Mouse (Mus musculus): ENCODE data around the gene Actl6a. TPM values are rescaled to one million over a fixed set of nuclear protein-coding genes. Genes with fewer than 3 reads are reported as not detected.
"Not testable (repeated sequence)": the region's sequence is repeated elsewhere in the genome, so short reads cannot be mapped to it uniquely, and the experiment has no call there.

Gene Actl6a
- polyA plus RNA-seq, 1 experiment from 2014 or later = 197 TPM

- Histone ChIP-seq H3K9ac (no peak overlapping the region), H3K27me3 (no peaks in the 10 kb centered on the region), H3K27ac (no peak overlapping the region), H3K4me2 (replicated peaks) (no peak overlapping the region), H3K4me1 (no peaks in the 10 kb centered on the region), H3K36me3 (peaks cover 78% of the 10 kb centered on the region), H3K9me3 (no peaks in the 10 kb centered on the region; the same call in 1 of the 2 replicates), H3K4me3 (no peak overlapping the region)
- 88% methylated on average over 4 of the region's 4 CpGs for WGBS
- no peak for ATAC-seq (ENCODE audit: insufficient number of reproducible peaks, insufficient read depth, low FRiP score, low TSS enrichment)
Observed at GRCm38 (mm10) chr3:32727861-32728260, 21.8 kb downstream of the Actl6a start.

GRCm38 (mm10) chr3:32736244-32737171 is 30.4 kb downstream of the Actl6a start, which contains the start of gene Ndufb5:
Gene Ndufb5 (plus strand): TSS chr3:32736990.
- no peaks in the 10 kb centered on the region for H3K9me3 ChIP-seq
- peak within 1 kb of the TSS; percentile 70 for H3K27ac ChIP-seq
- WGBS = under 1% methylated on average over 62 of the region's 62 CpGs
- H3K36me3 ChIP-seq = peaks cover 19% of the 10 kb centered on the region
- H3K4me3 ChIP-seq = peak within 1 kb of the TSS; percentile 95
- H3K4me1 ChIP-seq = peaks cover 20% of the 10 kb centered on the region
- no peaks in the 10 kb centered on the region for H3K27me3 ChIP-seq
- peak within 1 kb of the TSS; percentile 81 for H3K9ac ChIP-seq
- peak within 1 kb of the TSS; percentile 86 for H3K4me2 ChIP-seq (replicated peaks)
- peak; percentile 95 for ATAC-seq (ENCODE audit: insufficient number of reproducible peaks, insufficient read depth, low FRiP score, low TSS enrichment)

GRCm38 (mm10) chr3:32737172-32737655 is 31.1 kb downstream of the Actl6a start, which contains the start of gene Mrpl47:
Gene Mrpl47 (minus strand): TSS chr3:32737605.
- Histone ChIP-seq H3K36me3 (peaks cover 16% of the 10 kb centered on the region), H3K27ac (peak within 1 kb of the TSS; percentile 70), H3K4me3 (peak within 1 kb of the TSS; percentile 95), H3K4me2 (replicated peaks) (peak within 1 kb of the TSS; percentile 86), H3K9me3 (no peaks in the 10 kb centered on the region), H3K9ac (peak within 1 kb of the TSS; percentile 81), H3K4me1 (peaks cover 20% of the 10 kb centered on the region), H3K27me3 (no peaks in the 10 kb centered on the region)
- under 1% methylated on average over 31 of the region's 31 CpGs for WGBS
- ATAC-seq (ENCODE audit: insufficient number of reproducible peaks, insufficient read depth, low FRiP score, low TSS enrichment) = peak; percentile 38

- no peak for ATAC-seq (ENCODE audit: insufficient number of reproducible peaks, insufficient read depth, low FRiP score, low TSS enrichment)
- no peak overlapping the region for H3K4me2 ChIP-seq (replicated peaks)
- 93% methylated on average over 5 of the region's 5 CpGs for WGBS
Observed at GRCm38 (mm10) chr3:32738549-32738948, 32.5 kb downstream of the Actl6a start.

GRCm38 (mm10) chr3:32742276-32742780 is 36.2 kb downstream of the Actl6a start:
- Histone ChIP-seq H3K36me3 (peaks cover 23% of the 10 kb centered on the region), H3K9me3 (no peaks in the 10 kb centered on the region), H3K4me1 (peaks cover 16% of the 10 kb centered on the region), H3K4me2 (replicated peaks) (no peak overlapping the region), H3K27ac (no peak overlapping the region), H3K9ac (no peak overlapping the region), H3K27me3 (no peaks in the 10 kb centered on the region), H3K4me3 (no peak overlapping the region)
- no peak for ATAC-seq (ENCODE audit: insufficient number of reproducible peaks, insufficient read depth, low FRiP score, low TSS enrichment)
- WGBS = 82% methylated on average over 2 of the region's 2 CpGs

More at GRCm38 (mm10) chr3:32738549-32738948, 32.5 kb downstream of the Actl6a start:
- Histone ChIP-seq H3K4me1 (peaks cover 20% of the 10 kb centered on the region), H3K27ac (no peak overlapping the region), H3K9ac (no peak overlapping the region), H3K4me3 (no peak overlapping the region; the same call in 1 of the 2 replicates), H3K27me3 (no peaks in the 10 kb centered on the region), H3K36me3 (peaks cover 8% of the 10 kb centered on the region; the same call in 1 of the 2 replicates), H3K9me3 (no peaks in the 10 kb centered on the region)

GRCm38 (mm10) chr3:32745001-32745400 is 38.9 kb downstream of the Actl6a start:
- Histone ChIP-seq H3K9me3 (no peaks in the 10 kb centered on the region), H3K27me3 (no peaks in the 10 kb centered on the region), H3K27ac (no peak overlapping the region), H3K4me3 (no peak overlapping the region), H3K4me1 (no peaks in the 10 kb centered on the region), H3K4me2 (replicated peaks) (no peak overlapping the region), H3K9ac (no peak overlapping the region), H3K36me3 (peaks cover 43% of the 10 kb centered on the region)
- ATAC-seq (ENCODE audit: insufficient number of reproducible peaks, insufficient read depth, low FRiP score, low TSS enrichment) = no peak
- WGBS = 94% methylated on average over 6 of the region's 6 CpGs

- not testable (repeated sequence) for H3K27ac ChIP-seq; H3K27me3 ChIP-seq; H3K9ac ChIP-seq; H3K4me2 ChIP-seq (replicated peaks); H3K4me1 ChIP-seq; ATAC-seq (ENCODE audit: insufficient number of reproducible peaks, insufficient read depth, low FRiP score, low TSS enrichment); H3K9me3 ChIP-seq; H3K4me3 ChIP-seq
- peaks cover 45% of the 10 kb centered on the region for H3K36me3 ChIP-seq
Observed at GRCm38 (mm10) chr3:32745426-32745825, 39.3 kb downstream of the Actl6a start.

GRCm38 (mm10) chr3:32748384-32748783 is 42.3 kb downstream of the Actl6a start:
- H3K4me3 ChIP-seq = no peak overlapping the region
- H3K9me3 ChIP-seq = no peaks in the 10 kb centered on the region
- H3K36me3 ChIP-seq = peaks cover 66% of the 10 kb centered on the region
- WGBS = 88% methylated on average over 9 of the region's 9 CpGs
- no peak overlapping the region for H3K27ac ChIP-seq
- H3K4me2 ChIP-seq (replicated peaks) = no peak overlapping the region
- ATAC-seq (ENCODE audit: insufficient number of reproducible peaks, insufficient read depth, low FRiP score, low TSS enrichment) = no peak
- no peaks in the 10 kb centered on the region for H3K4me1 ChIP-seq
- H3K9ac ChIP-seq = no peak overlapping the region
- no peaks in the 10 kb centered on the region for H3K27me3 ChIP-seq

- no peaks in the 10 kb centered on the region for H3K27me3 ChIP-seq
- no peak for ATAC-seq (ENCODE audit: insufficient number of reproducible peaks, insufficient read depth, low FRiP score, low TSS enrichment)
- peaks cover 74% of the 10 kb centered on the region for H3K36me3 ChIP-seq
- H3K9ac ChIP-seq = no peak overlapping the region
- no peaks in the 10 kb centered on the region for H3K9me3 ChIP-seq
- no peak overlapping the region for H3K4me2 ChIP-seq (replicated peaks)
- H3K4me1 ChIP-seq = no peaks in the 10 kb centered on the region
- H3K27ac ChIP-seq = no peak overlapping the region
- WGBS = 96% methylated on average over 4 of the region's 4 CpGs
- no peak overlapping the region for H3K4me3 ChIP-seq
Observed at GRCm38 (mm10) chr3:32749820-32750579, 43.9 kb downstream of the Actl6a start.

- Histone ChIP-seq H3K27ac (no peak overlapping the region), H3K27me3 (no peaks in the 10 kb centered on the region), H3K36me3 (peaks cover 42% of the 10 kb centered on the region), H3K9ac (no peak overlapping the region), H3K4me3 (no peak overlapping the region), H3K9me3 (no peaks in the 10 kb centered on the region), H3K4me1 (no peaks in the 10 kb centered on the region), H3K4me2 (replicated peaks) (no peak overlapping the region)
- ATAC-seq (ENCODE audit: insufficient number of reproducible peaks, insufficient read depth, low FRiP score, low TSS enrichment) = no peak
- WGBS = 85% methylated on average over 3 of the region's 3 CpGs
Observed at GRCm38 (mm10) chr3:32754384-32754915, 48.4 kb downstream of the Actl6a start.

- 60% methylated on average over 5 of the region's 5 CpGs for WGBS
- H3K9me3 ChIP-seq = no peaks in the 10 kb centered on the region
- H3K27ac ChIP-seq = no peak overlapping the region
- peaks cover 6% of the 10 kb centered on the region; the same call in 1 of the 2 replicates for H3K36me3 ChIP-seq
- no peaks in the 10 kb centered on the region for H3K27me3 ChIP-seq
- no peak overlapping the region for H3K4me2 ChIP-seq (replicated peaks)
- H3K4me3 ChIP-seq = no peak overlapping the region
- no peak for ATAC-seq (ENCODE audit: insufficient number of reproducible peaks, insufficient read depth, low FRiP score, low TSS enrichment)
- H3K9ac ChIP-seq = no peak overlapping the region
- no peaks in the 10 kb centered on the region for H3K4me1 ChIP-seq
Observed at GRCm38 (mm10) chr3:32759212-32759611, 53.1 kb downstream of the Actl6a start.

Measured in embryonic facial prominence, embryonic 12.5 days (tissue).